Mouse (Mus musculus): Measurements from ENCODE around the gene Pla2g3. TPM values are rescaled to one million over a fixed set of nuclear protein-coding genes. Genes with fewer than 3 reads are reported as not detected.

The Pla2g3 gene
- total and polyA plus RNA-seq, 2 experiments from 2014 or later: 0.08 to 0.11 TPM

GRCm38 (mm10) chr11:3516859-3517845 is 29.1 kb downstream of the Pla2g3 start:
- DNase-seq (ENCODE audit: low spot score): peak; percentile 45
- Histone ChIP-seq H3K27ac (ENCODE audit: low read depth) (no peak overlapping the region), H3K9ac (replicated peaks; ENCODE audit: low read depth, low read length) (peak overlapping the region; percentile 22; the same call in 1 of the 2 replicates), H3K4me1 (ENCODE audit: control insufficient read depth, insufficient read depth) (peaks cover 26% of the 10 kb centered on the region), H3K4me3 (ENCODE audit: low read depth, low read length) (peak overlapping the region; percentile 27), H3K36me3 (replicated peaks; ENCODE audit: control insufficient read depth, insufficient read depth, low read length) (peaks cover 32% of the 10 kb centered on the region), H3K27me3 (ENCODE audit: control insufficient read depth, insufficient read depth, low read length) (no peaks in the 10 kb centered on the region), H3K4me2 (ENCODE audit: low read depth, low read length) (peak overlapping the region; percentile 61), H3K9me3 (replicated peaks; ENCODE audit: control insufficient read depth, low read length) (no peaks in the 10 kb centered on the region)
- 0 out of 2 replicates have a peak, but pooled peaks have one; percentile 24 for ATAC-seq (ENCODE audit: insufficient read depth, low read depth)
- TF ChIP-seq EP300 (IDR thresholded peaks at IDR 0.05; ENCODE audit: low read depth): no peak; the same call in 1 of the 2 replicates
- no peak for TF ChIP-seq CTCF (IDR thresholded peaks at IDR 0.05; ENCODE audit: low read depth)
- 3% methylated on average over 50 of the region's 50 CpGs for WGBS

GRCm38 (mm10) chr11:3517846-3518732 is 30.0 kb downstream of the Pla2g3 start:
- Histone ChIP-seq H3K4me3 (ENCODE audit: low read depth, low read length) (no peak overlapping the region), H3K36me3 (replicated peaks; ENCODE audit: control insufficient read depth, insufficient read depth, low read length) (peaks cover 41% of the 10 kb centered on the region), H3K27me3 (ENCODE audit: control insufficient read depth, insufficient read depth, low read length) (no peaks in the 10 kb centered on the region), H3K4me1 (ENCODE audit: control insufficient read depth, insufficient read depth) (peaks cover 26% of the 10 kb centered on the region), H3K9ac (replicated peaks; ENCODE audit: low read depth, low read length) (no peak overlapping the region), H3K4me2 (ENCODE audit: low read depth, low read length) (peak overlapping the region; percentile 61), H3K9me3 (replicated peaks; ENCODE audit: control insufficient read depth, low read length) (no peaks in the 10 kb centered on the region), H3K27ac (ENCODE audit: low read depth) (no peak overlapping the region)
- no peak for DNase-seq (ENCODE audit: low spot score)
- no peak for ATAC-seq (ENCODE audit: insufficient read depth, low read depth)
- TF ChIP-seq CTCF (IDR thresholded peaks at IDR 0.05; ENCODE audit: low read depth): no peak
- TF ChIP-seq EP300 (IDR thresholded peaks at IDR 0.05; ENCODE audit: low read depth): no peak
- 43% methylated on average over 13 of the region's 13 CpGs for WGBS

GRCm38 (mm10) chr11:3519051-3519726 is 31.1 kb downstream of the Pla2g3 start:
- no peak overlapping the region for H3K4me3 ChIP-seq (ENCODE audit: low read depth, low read length)
- whole genome bisulfite sequencing: 62% methylated on average over 4 of the region's 4 CpGs
- no peaks in the 10 kb centered on the region for H3K9me3 ChIP-seq (replicated peaks; ENCODE audit: control insufficient read depth, low read length)
- H3K27ac ChIP-seq (ENCODE audit: low read depth): no peak overlapping the region
- H3K4me2 ChIP-seq (ENCODE audit: low read depth, low read length): no peak overlapping the region
- DNase-seq (ENCODE audit: low spot score) (no peak), ATAC-seq (ENCODE audit: insufficient read depth, low read depth) (no peak)
- H3K27me3 ChIP-seq (ENCODE audit: control insufficient read depth, insufficient read depth, low read length): no peaks in the 10 kb centered on the region
- H3K9ac ChIP-seq (replicated peaks; ENCODE audit: low read depth, low read length): no peak overlapping the region
- peaks cover 52% of the 10 kb centered on the region for H3K36me3 ChIP-seq (replicated peaks; ENCODE audit: control insufficient read depth, insufficient read depth, low read length)
- TF ChIP-seq EP300 (IDR thresholded peaks at IDR 0.05; ENCODE audit: low read depth) (no peak), CTCF (IDR thresholded peaks at IDR 0.05; ENCODE audit: low read depth) (no peak)
- H3K4me1 ChIP-seq (ENCODE audit: control insufficient read depth, insufficient read depth): peaks cover 22% of the 10 kb centered on the region

- DNase-seq (ENCODE audit: low spot score): no peak
- H3K36me3 ChIP-seq (replicated peaks; ENCODE audit: control insufficient read depth, insufficient read depth, low read length): peaks cover 59% of the 10 kb centered on the region
Observed at GRCm38 (mm10) chr11:3519756-3520398, 31.8 kb downstream of the Pla2g3 start.

More at GRCm38 (mm10) chr11:3519756-3520398, 31.8 kb downstream of the Pla2g3 start:
- Histone ChIP-seq H3K27me3 (ENCODE audit: control insufficient read depth, insufficient read depth, low read length) (no peaks in the 10 kb centered on the region), H3K27ac (ENCODE audit: low read depth) (no peak overlapping the region), H3K4me1 (ENCODE audit: control insufficient read depth, insufficient read depth) (peaks cover 21% of the 10 kb centered on the region; the same call in 1 of the 2 replicates), H3K9me3 (replicated peaks; ENCODE audit: control insufficient read depth, low read length) (no peaks in the 10 kb centered on the region), H3K4me3 (ENCODE audit: low read depth, low read length) (no peak overlapping the region), H3K4me2 (ENCODE audit: low read depth, low read length) (no peak overlapping the region), H3K9ac (replicated peaks; ENCODE audit: low read depth, low read length) (no peak overlapping the region)
- no peak for ATAC-seq (ENCODE audit: insufficient read depth, low read depth)
- WGBS: 56% methylated on average over 11 of the region's 11 CpGs
- TF ChIP-seq EP300 (IDR thresholded peaks at IDR 0.05; ENCODE audit: low read depth): no peak
- no peak for TF ChIP-seq CTCF (IDR thresholded peaks at IDR 0.05; ENCODE audit: low read depth)
